Mouse (Mus musculus): Measurements from ENCODE around the gene Rhno1. TPM values are rescaled to one million over a fixed set of nuclear protein-coding genes. Genes with fewer than 3 reads are reported as not detected.

Gene Rhno1
- polyA plus RNA-seq, 1 experiment from 2014 or later = 172 TPM

GRCm38 (mm10) chr6:128341956-128342723 is 20.6 kb downstream of the Rhno1 start:
- H3K27me3 ChIP-seq (ENCODE audit: control insufficient read depth, insufficient read depth, low read length) = no peaks in the 10 kb centered on the region
- 94% methylated on average over 11 of the region's 11 CpGs for WGBS
- no peak for ATAC-seq (replicated peaks; ENCODE audit: insufficient number of reproducible peaks, low FRiP score, low TSS enrichment, low read depth)
- H3K9me3 ChIP-seq (replicated peaks; ENCODE audit: control insufficient read depth, low read length) = no peaks in the 10 kb centered on the region
- no peak overlapping the region for H3K4me2 ChIP-seq (ENCODE audit: low read depth, low read length)
- H3K27ac ChIP-seq (replicated peaks; ENCODE audit: low read depth, low read length) = no peak overlapping the region
- no peak overlapping the region for H3K4me3 ChIP-seq (ENCODE audit: low read depth, low read length)
- no peak for DNase-seq (ENCODE audit: low spot score)
- H3K4me1 ChIP-seq (ENCODE audit: control insufficient read depth, insufficient read depth, low read length) = no peaks in the 10 kb centered on the region
- H3K9ac ChIP-seq (replicated peaks; ENCODE audit: low read length) = no peak overlapping the region
- no peaks in the 10 kb centered on the region for H3K36me3 ChIP-seq (replicated peaks; ENCODE audit: control insufficient read depth, insufficient read depth, low read depth, low read length)

GRCm38 (mm10) chr6:128338876-128339275 is 23.8 kb downstream of the Rhno1 start:
- H3K27me3 ChIP-seq (ENCODE audit: control insufficient read depth, insufficient read depth, low read length) = no peaks in the 10 kb centered on the region
- no peak overlapping the region for H3K9ac ChIP-seq (replicated peaks; ENCODE audit: low read length)
- H3K9me3 ChIP-seq (replicated peaks; ENCODE audit: control insufficient read depth, low read length) = no peaks in the 10 kb centered on the region
- no peak overlapping the region for H3K4me3 ChIP-seq (ENCODE audit: low read depth, low read length)
- H3K27ac ChIP-seq (replicated peaks; ENCODE audit: low read depth, low read length) = no peak overlapping the region
- H3K4me2 ChIP-seq (ENCODE audit: low read depth, low read length) = no peak overlapping the region
- H3K36me3 ChIP-seq (replicated peaks; ENCODE audit: control insufficient read depth, insufficient read depth, low read depth, low read length) = no peaks in the 10 kb centered on the region
- no peaks in the 10 kb centered on the region for H3K4me1 ChIP-seq (ENCODE audit: control insufficient read depth, insufficient read depth, low read length)
- WGBS = 36% methylated on average over 5 of the region's 5 CpGs
- ATAC-seq (replicated peaks; ENCODE audit: insufficient number of reproducible peaks, low FRiP score, low TSS enrichment, low read depth) (no peak; the same call in 1 of the 2 replicates), DNase-seq (ENCODE audit: low spot score) (peak; percentile 41)

GRCm38 (mm10) chr6:128337467-128337866 is 25.2 kb downstream of the Rhno1 start:
- H3K9ac ChIP-seq (replicated peaks; ENCODE audit: low read length) = no peak overlapping the region
- ATAC-seq (replicated peaks; ENCODE audit: insufficient number of reproducible peaks, low FRiP score, low TSS enrichment, low read depth) = no peak
- H3K4me1 ChIP-seq (ENCODE audit: control insufficient read depth, insufficient read depth, low read length) = no peaks in the 10 kb centered on the region
- no peak overlapping the region for H3K27ac ChIP-seq (replicated peaks; ENCODE audit: low read depth, low read length)
- no peak overlapping the region for H3K4me3 ChIP-seq (ENCODE audit: low read depth, low read length)
- WGBS = 82% methylated on average over 7 of the region's 7 CpGs
- no peaks in the 10 kb centered on the region for H3K27me3 ChIP-seq (ENCODE audit: control insufficient read depth, insufficient read depth, low read length)
- no peaks in the 10 kb centered on the region for H3K9me3 ChIP-seq (replicated peaks; ENCODE audit: control insufficient read depth, low read length)
- no peak overlapping the region for H3K4me2 ChIP-seq (ENCODE audit: low read depth, low read length)
- no peaks in the 10 kb centered on the region; the same call in 1 of the 2 replicates for H3K36me3 ChIP-seq (replicated peaks; ENCODE audit: control insufficient read depth, insufficient read depth, low read depth, low read length)
- DNase-seq (ENCODE audit: low spot score) = no peak

DNA sequence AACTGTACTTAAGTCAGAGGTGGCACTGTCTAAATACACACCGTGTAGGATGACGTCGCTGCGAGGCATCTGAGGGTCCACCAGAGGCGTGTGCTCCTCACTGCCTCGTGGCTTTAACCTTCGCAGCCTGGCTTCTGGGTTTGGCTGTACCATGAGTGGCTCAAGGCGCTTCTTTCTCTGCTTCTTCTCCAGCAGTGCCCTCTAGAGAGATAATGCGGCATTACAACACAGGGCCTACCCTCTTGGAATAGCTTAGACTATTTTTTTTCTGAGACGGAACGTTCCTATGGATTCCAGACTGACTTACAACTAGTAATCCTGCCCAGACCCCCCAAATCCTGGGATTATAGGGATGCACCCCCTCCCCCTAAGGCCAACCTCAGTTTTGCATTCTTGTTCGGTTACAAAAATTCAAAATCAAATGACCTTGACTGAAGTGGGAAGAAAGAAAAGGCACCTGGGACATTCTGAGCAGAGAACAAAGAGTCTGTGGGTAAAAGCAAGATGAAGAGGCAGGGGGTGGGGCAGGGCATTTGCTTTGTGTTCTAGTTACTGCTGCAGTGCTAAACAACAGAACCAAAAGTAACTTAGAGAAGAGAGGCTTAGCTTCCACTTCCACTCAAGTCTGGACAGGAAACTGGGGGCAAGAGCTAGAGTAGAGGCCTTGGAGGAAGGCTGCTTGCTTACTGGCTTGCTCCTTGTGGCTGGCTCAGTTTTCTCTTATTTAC is 28.1 kb downstream of the Rhno1 start:
- peak; percentile 85 for DNase-seq (ENCODE audit: low spot score)
- no peaks in the 10 kb centered on the region for H3K4me1 ChIP-seq (ENCODE audit: control insufficient read depth, insufficient read depth, low read length)
- H3K4me2 ChIP-seq (ENCODE audit: low read depth, low read length) = no peak overlapping the region
- no peaks in the 10 kb centered on the region for H3K9me3 ChIP-seq (replicated peaks; ENCODE audit: control insufficient read depth, low read length)
- H3K36me3 ChIP-seq (replicated peaks; ENCODE audit: control insufficient read depth, insufficient read depth, low read depth, low read length) = no peaks in the 10 kb centered on the region; the same call in 1 of the 2 replicates
- peak; percentile 66; the same call in 1 of the 2 replicates for ATAC-seq (replicated peaks; ENCODE audit: insufficient number of reproducible peaks, low FRiP score, low TSS enrichment, low read depth)
- WGBS = 17% methylated on average over 12 of the region's 12 CpGs
- H3K9ac ChIP-seq (replicated peaks; ENCODE audit: low read length) = no peak overlapping the region
- no peak overlapping the region for H3K4me3 ChIP-seq (ENCODE audit: low read depth, low read length)
- H3K27ac ChIP-seq (replicated peaks; ENCODE audit: low read depth, low read length) = no peak overlapping the region
- H3K27me3 ChIP-seq (ENCODE audit: control insufficient read depth, insufficient read depth, low read length) = no peaks in the 10 kb centered on the region

GRCm38 (mm10) chr6:128318317-128318716 is 44.4 kb downstream of the Rhno1 start:
- H3K27ac ChIP-seq (replicated peaks; ENCODE audit: low read depth, low read length) = no peak overlapping the region
- WGBS = 13% methylated on average over 4 of the region's 4 CpGs
- no peak overlapping the region for H3K9ac ChIP-seq (replicated peaks; ENCODE audit: low read length)
- H3K27me3 ChIP-seq (ENCODE audit: control insufficient read depth, insufficient read depth, low read length) = no peaks in the 10 kb centered on the region
- H3K4me2 ChIP-seq (ENCODE audit: low read depth, low read length) = no peak overlapping the region
- H3K4me1 ChIP-seq (ENCODE audit: control insufficient read depth, insufficient read depth, low read length) = no peaks in the 10 kb centered on the region
- H3K36me3 ChIP-seq (replicated peaks; ENCODE audit: control insufficient read depth, insufficient read depth, low read depth, low read length) = peaks cover 5% of the 10 kb centered on the region
- peak; percentile 85 for DNase-seq (ENCODE audit: low spot score)
- no peaks in the 10 kb centered on the region for H3K9me3 ChIP-seq (replicated peaks; ENCODE audit: control insufficient read depth, low read length)
- H3K4me3 ChIP-seq (ENCODE audit: low read depth, low read length) = no peak overlapping the region
- peak; percentile 73 for ATAC-seq (replicated peaks; ENCODE audit: insufficient number of reproducible peaks, low FRiP score, low TSS enrichment, low read depth)

- no peak for ATAC-seq (replicated peaks; ENCODE audit: insufficient number of reproducible peaks, low FRiP score, low TSS enrichment, low read depth)
- Histone ChIP-seq H3K27ac (replicated peaks; ENCODE audit: low read depth, low read length) (no peak overlapping the region), H3K4me2 (ENCODE audit: low read depth, low read length) (no peak overlapping the region), H3K27me3 (ENCODE audit: control insufficient read depth, insufficient read depth, low read length) (no peaks in the 10 kb centered on the region), H3K4me3 (ENCODE audit: low read depth, low read length) (no peak overlapping the region), H3K9me3 (replicated peaks; ENCODE audit: control insufficient read depth, low read length) (no peaks in the 10 kb centered on the region), H3K9ac (replicated peaks; ENCODE audit: low read length) (no peak overlapping the region), H3K4me1 (ENCODE audit: control insufficient read depth, insufficient read depth, low read length) (no peaks in the 10 kb centered on the region), H3K36me3 (replicated peaks; ENCODE audit: control insufficient read depth, insufficient read depth, low read depth, low read length) (no peaks in the 10 kb centered on the region)
- no peak for DNase-seq (ENCODE audit: low spot score)
- WGBS = 82% methylated on average over 8 of the region's 8 CpGs
Observed at GRCm38 (mm10) chr6:128315597-128315996, 47.1 kb downstream of the Rhno1 start.

DNA sequence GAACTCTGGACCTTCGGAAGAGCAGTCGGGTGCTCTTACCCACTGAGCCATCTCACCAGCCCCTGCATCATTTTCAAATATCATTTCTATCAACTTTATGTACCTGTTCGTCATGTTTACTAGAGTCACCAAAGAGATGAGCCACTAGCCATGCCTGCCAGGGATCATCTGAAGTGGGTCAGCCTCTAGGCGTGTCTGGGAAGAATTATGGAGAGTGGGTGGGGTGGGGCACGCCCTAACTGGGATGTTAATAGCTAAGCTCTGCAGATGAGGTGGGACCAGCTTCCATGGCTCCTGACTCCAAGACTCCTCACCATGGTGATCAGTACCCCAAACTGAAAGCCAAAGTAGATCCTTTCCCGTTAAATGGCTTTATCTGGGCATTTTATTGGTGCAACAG is 47.9 kb downstream of the Rhno1 start:
- no peak overlapping the region for H3K4me3 ChIP-seq (ENCODE audit: low read depth, low read length)
- no peak for ATAC-seq (replicated peaks; ENCODE audit: insufficient number of reproducible peaks, low FRiP score, low TSS enrichment, low read depth)
- no peaks in the 10 kb centered on the region for H3K27me3 ChIP-seq (ENCODE audit: control insufficient read depth, insufficient read depth, low read length)
- no peaks in the 10 kb centered on the region for H3K36me3 ChIP-seq (replicated peaks; ENCODE audit: control insufficient read depth, insufficient read depth, low read depth, low read length)
- H3K27ac ChIP-seq (replicated peaks; ENCODE audit: low read depth, low read length) = no peak overlapping the region
- H3K9me3 ChIP-seq (replicated peaks; ENCODE audit: control insufficient read depth, low read length) = no peaks in the 10 kb centered on the region
- H3K4me1 ChIP-seq (ENCODE audit: control insufficient read depth, insufficient read depth, low read length) = no peaks in the 10 kb centered on the region
- no peak for DNase-seq (ENCODE audit: low spot score)
- H3K4me2 ChIP-seq (ENCODE audit: low read depth, low read length) = no peak overlapping the region
- H3K9ac ChIP-seq (replicated peaks; ENCODE audit: low read length) = no peak overlapping the region
- 88% methylated on average over 6 of the region's 6 CpGs for WGBS

DNA sequence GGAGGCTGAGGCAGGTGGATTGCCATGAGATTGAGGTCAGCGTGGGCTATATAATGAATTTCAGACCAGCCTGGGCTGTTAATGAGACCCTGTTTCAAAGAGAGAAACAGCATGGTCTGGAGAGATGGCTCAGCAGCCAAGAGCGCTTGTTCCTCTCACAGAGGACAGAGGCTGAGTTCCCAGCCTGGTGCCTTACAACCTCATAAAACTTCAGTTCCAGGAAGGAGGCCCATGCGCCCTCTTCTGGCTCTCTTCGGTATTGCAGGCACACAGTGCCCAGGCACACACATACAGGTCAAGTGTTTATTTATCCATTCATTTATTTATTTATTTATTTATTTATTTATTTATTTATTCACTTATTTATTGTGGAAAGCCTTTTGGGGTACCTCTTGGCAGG is 54.4 kb downstream of the Rhno1 start:
- DNase-seq (ENCODE audit: low spot score) (peak; percentile 83), ATAC-seq (replicated peaks; ENCODE audit: insufficient number of reproducible peaks, low FRiP score, low TSS enrichment, low read depth) (peak; percentile 70; the same call in 1 of the 2 replicates)
- no peak overlapping the region for H3K9ac ChIP-seq (replicated peaks; ENCODE audit: low read length)
- no peaks in the 10 kb centered on the region for H3K27me3 ChIP-seq (ENCODE audit: control insufficient read depth, insufficient read depth, low read length)
- H3K36me3 ChIP-seq (replicated peaks; ENCODE audit: control insufficient read depth, insufficient read depth, low read depth, low read length) = no peaks in the 10 kb centered on the region
- no peaks in the 10 kb centered on the region for H3K4me1 ChIP-seq (ENCODE audit: control insufficient read depth, insufficient read depth, low read length)
- H3K4me2 ChIP-seq (ENCODE audit: low read depth, low read length) = no peak overlapping the region
- H3K9me3 ChIP-seq (replicated peaks; ENCODE audit: control insufficient read depth, low read length) = no peaks in the 10 kb centered on the region
- no peak overlapping the region for H3K4me3 ChIP-seq (ENCODE audit: low read depth, low read length)
- H3K27ac ChIP-seq (replicated peaks; ENCODE audit: low read depth, low read length) = no peak overlapping the region
- 36% methylated on average over 4 of the region's 4 CpGs for WGBS

Measured in embryonic facial prominence, embryonic 11.5 days (tissue).